Mouse (Mus musculus) ovary, postnatal 14 days (tissue): ENCODE measurements around the gene Timm17a.
A peak's percentile ranks its signal among the peaks of the same experiment; 100 is the strongest.

Experiments
- DNase-seq: peaks from one replicate; pipeline ENCODE4 v3.0.0; 2022; ENCODE audit warnings: low spot score

The Timm17a gene

DNA sequence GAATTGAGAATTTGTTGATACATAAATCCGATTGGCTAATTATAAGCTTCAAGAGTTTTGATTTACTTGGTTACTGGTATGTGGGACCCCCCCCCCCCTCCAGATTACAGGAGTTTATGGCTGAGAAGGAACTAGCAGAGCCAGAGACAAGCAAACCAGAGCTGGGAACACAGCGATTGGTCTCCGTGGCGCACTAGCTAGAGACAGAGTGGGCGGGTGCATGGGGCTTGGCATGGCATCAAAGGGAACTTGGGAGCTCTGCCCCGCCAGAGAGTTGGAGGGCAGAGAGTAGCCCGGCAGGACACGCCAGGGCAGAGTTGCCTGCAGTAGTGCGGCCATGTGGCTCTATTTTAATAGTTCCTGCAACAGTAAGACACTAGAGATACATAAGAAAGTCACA lies 32.9 kb downstream of the Timm17a start:
- peak; percentile 61 for DNase-seq

DNA sequence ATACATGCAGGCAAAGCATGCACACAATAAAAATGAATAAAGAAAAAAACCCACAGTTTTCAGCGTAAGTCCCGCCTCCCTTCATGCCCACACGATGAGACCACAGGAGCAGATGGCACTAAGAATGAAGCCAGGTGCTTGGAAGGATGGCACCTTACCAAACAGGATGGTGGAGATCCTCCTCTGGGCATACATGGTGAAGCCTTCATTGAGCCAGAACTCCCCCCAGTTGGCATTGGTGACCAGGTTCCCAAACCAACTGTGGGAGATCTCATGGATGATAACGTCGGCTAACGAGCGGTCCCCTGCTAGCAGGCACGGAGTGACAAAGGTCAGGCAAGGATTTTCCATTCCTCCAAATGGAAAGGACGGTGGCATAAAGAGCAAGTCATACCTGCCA lies 42.2 kb downstream of the Timm17a start:
- no peak for DNase-seq

DNA sequence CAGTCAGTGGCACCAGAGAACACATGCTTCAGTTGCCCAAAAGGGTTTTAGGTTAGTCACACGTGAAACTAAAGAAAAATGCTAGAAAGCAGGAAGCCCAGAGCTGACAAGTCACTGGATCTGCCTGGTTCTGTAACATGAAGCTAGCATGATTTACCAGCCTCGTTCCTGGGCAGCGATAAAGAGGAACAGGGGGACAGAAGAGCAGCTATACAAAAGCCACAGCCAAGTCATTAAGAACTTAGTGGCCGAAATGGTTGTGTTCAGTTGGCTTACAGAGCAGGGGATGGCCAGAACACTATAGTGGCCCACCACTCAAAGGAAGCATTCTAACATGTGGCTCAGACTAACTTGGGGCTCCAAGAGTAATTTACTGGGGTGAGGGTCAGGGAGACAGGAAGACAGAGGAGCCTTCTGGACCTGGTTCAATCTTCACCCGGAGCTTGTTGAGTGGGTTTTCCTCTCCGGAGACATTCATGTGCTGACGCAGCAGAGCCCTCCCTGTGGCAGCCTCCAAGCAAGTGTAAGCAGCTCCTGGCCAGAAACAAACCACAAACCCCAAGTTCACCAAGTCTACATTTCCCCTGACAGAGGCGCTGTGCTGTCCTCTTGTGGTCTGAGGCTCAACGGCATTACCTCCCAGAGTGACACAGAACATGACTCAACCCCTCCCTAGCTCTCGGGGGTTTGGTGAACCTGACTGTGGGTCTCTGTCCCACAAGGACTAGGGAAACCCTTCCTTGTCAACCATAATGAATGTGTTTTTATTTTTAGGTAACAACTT lies 45.7 kb downstream of the Timm17a start:
- no peak for DNase-seq

DNA sequence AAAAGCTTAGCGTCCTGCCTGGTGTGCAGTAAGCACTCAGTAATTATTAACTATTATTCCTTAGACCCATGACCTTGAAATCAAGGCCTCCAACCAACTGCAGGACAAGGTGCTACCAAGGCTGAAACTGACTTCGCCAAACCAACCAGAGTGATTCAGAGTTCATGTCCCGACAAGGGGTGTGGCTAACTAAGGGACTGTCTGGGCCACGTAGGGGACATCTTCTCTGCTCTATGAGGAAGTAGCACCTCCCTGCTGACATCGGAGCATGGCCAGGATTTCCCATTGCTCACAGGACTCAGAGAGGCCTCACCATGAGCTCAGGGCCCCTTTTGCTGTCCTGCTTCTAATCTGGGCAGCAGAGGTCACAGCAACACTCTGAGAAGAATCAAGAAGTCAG lies 47.7 kb downstream of the Timm17a start:
- DNase-seq = no peak

DNA sequence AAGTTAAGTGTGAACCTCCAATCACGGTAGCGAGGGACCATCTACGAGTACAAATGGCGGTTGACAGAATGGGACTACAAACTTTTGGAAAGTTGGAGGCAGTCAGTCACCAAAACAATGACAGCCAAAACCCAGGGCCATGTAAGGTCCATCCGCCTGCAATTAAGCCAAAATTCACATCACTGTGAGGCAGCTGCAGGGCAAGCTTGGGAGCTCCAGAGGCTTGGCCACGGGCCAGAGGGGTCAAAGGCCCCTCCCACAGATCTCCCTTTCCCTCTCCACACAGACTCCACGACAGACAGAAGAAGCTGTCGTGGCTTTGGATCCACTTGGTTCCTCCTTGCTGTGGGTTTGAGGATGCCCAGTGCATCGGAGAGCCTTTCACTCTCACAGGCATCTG lies 50.3 kb downstream of the Timm17a start:
- DNase-seq = no peak

DNA sequence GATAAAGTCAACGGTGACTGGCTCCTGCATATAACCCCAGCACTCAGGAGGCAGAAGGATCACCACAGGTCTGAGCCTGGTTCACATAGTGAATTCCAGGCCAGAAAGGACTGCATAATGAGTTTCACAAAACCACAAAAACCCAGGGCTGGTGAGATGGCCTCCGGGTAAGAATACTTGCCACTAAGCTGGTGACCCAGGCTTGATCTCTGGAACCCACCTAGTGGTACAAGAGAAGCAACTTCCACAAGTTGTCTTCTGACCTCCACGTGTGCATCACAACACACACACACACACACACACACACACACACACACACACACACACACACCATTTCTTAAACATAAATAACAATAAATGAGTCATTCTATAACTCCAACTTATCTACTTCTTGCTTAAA lies 51.2 kb downstream of the Timm17a start:
- no peak for DNase-seq

DNA sequence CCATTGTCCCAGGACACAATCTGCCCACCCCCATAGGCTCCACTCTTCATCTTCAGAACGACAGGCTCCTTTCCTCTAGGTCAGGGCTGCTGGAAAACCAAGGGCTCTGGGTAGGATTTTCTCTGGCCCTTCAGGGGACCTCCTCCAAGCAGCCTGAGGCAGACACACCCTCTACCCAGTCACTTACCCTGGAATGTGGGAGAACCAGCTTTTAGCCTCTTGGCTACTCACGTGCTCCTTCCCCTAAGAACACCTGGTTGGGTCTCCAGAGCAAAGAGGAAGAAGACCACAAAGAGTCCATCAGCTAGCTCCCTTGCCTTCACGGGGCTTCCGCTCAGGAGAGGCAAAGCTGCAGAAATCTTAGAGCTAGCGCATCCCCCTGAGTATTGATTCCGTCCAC lies 52.6 kb downstream of the Timm17a start:
- no peak for DNase-seq

DNA sequence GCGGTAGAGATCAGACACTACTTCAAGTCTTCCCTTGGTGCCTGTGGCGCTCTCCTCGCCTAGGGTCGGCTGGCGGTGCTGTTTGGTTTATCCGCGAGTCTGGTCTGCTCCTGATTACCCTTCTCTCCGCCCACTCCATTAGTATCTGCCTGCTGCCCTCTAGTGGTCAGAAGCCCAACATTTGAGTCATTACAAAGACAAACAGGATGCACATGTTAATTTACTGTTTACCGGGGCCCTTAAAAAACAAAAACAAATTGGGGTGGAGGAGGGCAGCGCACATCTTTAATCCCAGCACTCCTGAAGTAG lies 54.5 kb downstream of the Timm17a start:
- peak; percentile 87 for DNase-seq

DNA sequence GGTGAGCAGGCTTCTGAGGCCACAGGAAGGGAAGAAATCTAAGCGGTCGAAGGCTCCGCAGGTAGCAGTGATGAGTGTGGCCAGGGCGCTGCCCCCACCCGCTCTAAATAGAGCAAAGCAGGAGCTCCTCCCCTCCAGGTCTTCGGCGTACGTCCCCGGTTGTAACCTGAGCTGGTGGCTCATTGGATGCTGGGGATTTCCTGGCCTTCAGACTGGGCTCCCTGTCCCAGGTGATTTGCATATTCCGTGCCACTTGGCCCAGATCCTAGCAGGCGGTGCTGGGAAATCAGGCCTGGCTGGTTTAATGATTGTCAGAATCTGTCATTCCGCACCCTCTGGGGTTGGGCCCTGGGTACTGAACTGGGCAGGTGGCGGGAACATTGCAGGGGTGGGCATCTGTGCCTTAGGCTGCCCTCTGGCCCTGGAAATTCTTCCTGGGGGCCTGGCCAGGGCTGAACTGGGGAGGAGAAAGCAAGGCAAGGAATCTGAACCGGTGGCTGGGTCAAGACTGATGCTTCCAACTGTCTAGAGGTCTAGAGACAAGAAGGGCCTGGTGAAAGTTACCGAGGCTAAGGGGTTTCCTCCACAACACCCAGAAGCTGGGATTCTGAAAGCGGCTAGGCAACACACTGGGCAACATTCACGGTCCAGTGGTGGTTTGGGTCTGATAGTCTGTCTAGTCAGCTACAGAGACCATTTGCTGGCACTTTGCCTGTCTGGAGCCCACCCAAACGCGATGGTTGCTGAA lies 55.0 kb downstream of the Timm17a start, which contains the start of gene Elf3:
Gene Elf3 (minus strand): TSS at position 189 of the 748 bp plus-strand sequence.
- peak; percentile 51 for DNase-seq

DNA sequence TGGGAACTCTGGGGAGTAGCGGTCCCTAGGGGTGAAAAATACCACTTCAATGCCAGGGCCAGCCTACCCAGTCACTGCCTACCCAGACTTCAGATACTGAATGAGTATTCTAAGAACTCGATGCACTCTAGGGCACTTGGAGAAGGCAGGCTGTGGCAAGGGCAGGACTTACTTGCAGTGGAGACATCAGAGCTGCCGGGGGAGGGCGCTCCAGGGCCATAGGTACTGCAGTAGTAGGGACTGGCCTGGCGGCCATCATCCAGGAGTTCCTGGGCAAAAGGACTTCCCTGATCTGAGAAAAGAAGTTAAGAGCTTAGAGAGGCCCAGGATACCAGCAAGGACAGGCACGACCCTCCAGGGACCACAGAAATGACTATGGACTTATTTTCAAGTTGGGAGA lies 57.3 kb downstream of the Timm17a start:
- no peak for DNase-seq

DNA sequence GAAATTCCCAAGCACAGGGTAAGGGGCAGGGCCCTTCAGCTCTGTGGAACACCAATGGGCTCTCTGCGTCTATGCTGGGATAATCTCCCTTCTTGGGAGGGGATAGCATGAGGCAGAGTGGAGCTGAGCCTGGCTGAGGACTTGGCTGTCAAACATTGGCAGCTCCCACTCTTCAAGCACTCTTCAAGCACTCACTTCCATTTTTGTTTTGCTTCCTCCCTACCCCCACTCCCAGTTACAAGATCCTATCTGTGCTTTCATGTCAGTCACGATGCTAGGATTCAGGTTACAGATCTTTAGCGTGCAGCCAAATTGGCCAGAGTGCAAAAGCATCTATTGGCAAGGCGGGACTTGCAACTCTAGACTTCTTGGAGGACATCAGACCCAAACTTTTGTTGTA lies 60.7 kb downstream of the Timm17a start:
- no peak for DNase-seq

DNA sequence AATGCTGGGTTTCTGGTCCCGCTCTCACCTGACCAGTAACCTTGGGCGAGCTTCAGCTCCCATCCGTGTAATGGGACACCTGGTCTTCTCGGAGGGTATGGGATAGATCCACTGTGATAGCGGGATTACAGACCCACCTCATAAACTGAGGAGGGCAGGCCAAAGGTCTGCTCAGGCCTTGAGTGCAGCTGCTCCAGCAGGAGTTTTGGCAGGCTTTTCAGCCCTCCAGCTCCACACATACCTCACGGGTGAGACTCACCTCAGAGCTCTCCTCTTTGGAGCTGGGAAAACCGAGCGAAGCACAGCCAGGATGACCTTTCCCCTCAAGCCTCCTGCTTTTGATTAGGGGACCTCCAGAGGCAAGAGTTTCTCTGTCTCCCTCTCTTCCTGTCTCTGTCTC lies 62.2 kb downstream of the Timm17a start:
- DNase-seq = no peak

DNA sequence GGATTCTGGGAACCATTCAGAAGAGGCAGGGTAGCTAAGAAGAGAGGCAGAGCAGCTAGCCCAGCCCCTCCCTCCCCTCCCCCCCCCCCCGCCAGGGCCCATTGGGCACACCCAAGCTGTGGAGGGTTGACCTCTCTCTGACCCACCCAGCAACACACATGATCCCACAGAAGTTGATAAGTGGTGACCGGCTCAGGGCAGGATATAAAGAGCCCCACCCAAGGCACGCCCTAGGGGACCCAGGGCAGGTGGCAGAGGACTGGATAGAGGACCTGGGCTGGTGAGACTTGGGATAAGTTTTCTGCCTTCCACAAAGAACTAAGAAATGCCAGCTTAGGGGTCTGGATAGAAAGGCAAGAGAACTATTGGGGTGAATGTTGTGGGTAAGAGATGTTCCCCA lies 62.9 kb downstream of the Timm17a start:
- DNase-seq = no peak

DNA sequence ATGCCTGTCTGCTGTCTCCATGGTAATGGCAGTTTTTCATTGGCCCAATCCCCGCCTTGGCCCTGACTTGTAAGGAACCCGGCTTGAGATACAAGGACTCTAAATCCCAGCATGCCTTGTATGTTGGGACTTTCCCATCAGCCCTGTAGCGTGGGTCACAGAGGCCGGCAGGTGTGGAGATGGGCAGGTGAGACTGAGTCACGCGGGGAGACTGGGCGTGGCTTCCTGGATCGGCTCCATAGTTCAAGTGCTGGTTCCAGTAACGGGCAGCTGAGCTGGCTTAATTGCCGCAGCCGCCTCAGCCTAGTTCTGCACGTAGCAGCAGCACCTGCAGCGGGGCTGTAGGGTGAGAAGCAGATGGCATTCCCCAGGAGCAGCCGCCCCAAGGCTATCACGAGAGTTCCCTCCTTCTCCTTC lies 65.1 kb downstream of the Timm17a start:
- peak; percentile 39 for DNase-seq
